Mouse (Mus musculus) kidney, adult 2 months (tissue): ENCODE measurements at regions not wholly inside any gene's neighbourhood (a gene's known extent, or its start where the extent isn't known, plus 50 kb on each side); places are given as distances from the start of the nearest gene placed in this dataset.

Experiments
- CTCF ChIP-seq: fragments of 200-500 bp; conservative IDR thresholded peaks from 2 replicates; pipeline ENCODE4 v1.5.1; 2011; ENCODE audit warnings: low read depth, mild to moderate bottlenecking, control low read depth, low read length, moderate library complexity, mixed read lengths; ENCODE audit not compliant: insufficient read depth, insufficient read length
- POLR2A ChIP-seq: fragments of 200-500 bp; IDR thresholded peaks from one replicate; pipeline ENCODE4 v1.6.1; 2011; ENCODE audit warnings: low read depth, low read length, control low read depth

- no peak for TF ChIP-seq CTCF
- no peak for TF ChIP-seq POLR2A
These were observed 65.0 kb upstream of the Enpep start for GRCm38 (mm10) chr3:129397481-129397880.
